Mouse (Mus musculus): ENCODE data around the gene Taf11.

Taf11 gene
- long read RNA-seq, experiment 1, transcript Taf11-201 (5 exons, 1,220 nt): major isoform, 16 of 19 reads
- long read RNA-seq, experiment 1, partial matches to known transcripts: 1 of 19 reads
- long read RNA-seq, experiment 1, other reads (novel, unspliced or antisense): 2 of 19 reads
- long read RNA-seq, experiment 2, transcript Taf11-201 (5 exons, 1,220 nt): major isoform, 27 of 35 reads
- long read RNA-seq, experiment 2, partial matches to known transcripts: 0 of 35 reads
- long read RNA-seq, experiment 2, other reads (novel, unspliced or antisense): 7 of 35 reads

- intact Hi-C loops (cut with DNase I): loop anchor here (5.0 kb wide), 2 partner anchors 77 to 162 kb away; no protein-coding TSS in a partner anchor
These were observed at the start of gene Taf11 for GRCm38 (mm10) chr17:27909622-27910500. Taf11 (minus strand) TSS chr17:27909844.

- intact Hi-C loops (cut with DNase I): no loop called here
These were observed 48.0 kb upstream of the Taf11 start for GRCm38 (mm10) chr17:27957649-27958048.

- intact Hi-C loops (cut with DNase I): loop anchor here (5.0 kb wide), 1 partner anchor 38 kb away; no protein-coding TSS in a partner anchor
These were observed 45.2 kb upstream of the Taf11 start for GRCm38 (mm10) chr17:27954629-27955402.

DNA sequence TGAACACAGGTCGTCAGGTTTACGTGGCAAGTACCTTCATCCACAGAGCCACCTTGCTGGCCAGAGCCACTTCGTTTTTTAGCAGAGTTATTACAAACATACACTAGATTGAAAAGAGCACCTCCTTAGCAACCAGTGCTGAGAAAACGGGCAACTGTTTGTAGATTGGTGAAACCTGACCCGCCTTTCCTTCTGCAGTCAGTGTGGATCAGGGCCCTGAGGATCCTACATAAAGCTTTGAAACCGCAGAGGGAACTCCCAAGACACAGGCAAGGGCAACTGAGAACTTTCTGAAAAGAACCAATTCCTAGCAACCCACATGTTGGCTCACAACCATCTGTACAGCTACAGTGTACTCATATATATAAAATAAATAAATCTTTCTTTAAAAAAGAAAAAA, 43.5 kb upstream of the Taf11 start:
- intact Hi-C loops (cut with DNase I): loop anchor here (5.0 kb wide), 1 partner anchor 36 kb away; no protein-coding TSS in a partner anchor

DNA sequence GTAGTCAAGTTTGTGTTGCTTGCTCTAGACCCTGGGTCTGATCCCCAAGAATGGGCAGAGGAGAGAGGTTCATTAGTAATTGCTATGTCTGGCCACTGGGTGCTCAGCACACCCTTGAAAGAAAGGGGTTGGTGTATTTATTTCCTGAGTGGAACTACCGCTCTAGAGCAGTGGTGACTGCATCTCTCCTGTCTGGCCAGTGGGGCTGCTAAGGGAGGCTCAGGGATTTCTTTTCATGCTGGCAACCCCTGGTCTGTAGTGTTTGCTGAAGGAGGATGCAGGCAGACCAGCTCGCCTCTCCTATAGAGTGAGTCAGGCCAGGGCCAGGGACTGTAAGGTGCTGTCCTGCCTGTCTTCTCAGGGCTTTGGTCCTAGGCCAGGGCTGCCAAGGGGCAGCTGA, 37.5 kb upstream of the Taf11 start:
- intact Hi-C loops (cut with DNase I): no loop called here

- intact Hi-C loops (cut with DNase I): no loop called here
These were observed 36.7 kb upstream of the Taf11 start for GRCm38 (mm10) chr17:27946371-27946770.

DNA sequence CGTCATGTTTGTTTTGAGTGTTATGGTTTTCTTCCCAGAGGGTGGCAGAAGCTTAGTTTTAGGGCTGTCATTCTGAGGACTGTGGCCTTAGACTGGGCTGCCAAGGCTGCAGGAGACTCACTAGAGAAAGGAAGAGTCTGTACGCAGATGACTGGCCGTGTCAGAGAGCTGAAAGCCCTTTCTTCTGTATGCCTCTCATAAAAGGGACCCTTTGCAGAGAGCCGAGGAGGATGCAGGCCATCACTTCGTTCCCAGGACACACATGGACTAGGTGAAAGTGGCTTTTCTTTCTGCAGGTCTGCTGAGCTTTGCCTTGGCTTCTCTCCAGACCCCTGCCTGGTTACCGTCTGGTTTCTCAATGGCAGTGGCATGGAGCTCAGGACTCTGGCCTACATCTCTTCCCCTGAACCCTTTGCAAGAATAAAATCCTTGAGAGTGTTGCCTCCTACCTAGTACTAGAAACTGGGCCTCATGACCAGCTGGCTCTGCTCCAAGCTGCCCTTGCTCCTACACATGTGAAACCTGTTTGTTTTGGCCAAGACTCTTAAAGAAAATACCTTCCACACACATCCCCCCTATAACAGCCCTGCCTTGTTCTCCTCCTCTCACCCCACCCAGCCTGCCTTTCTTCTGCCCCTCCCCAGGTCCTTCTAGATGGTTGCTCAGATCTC, 36.0 kb upstream of the Taf11 start:
- intact Hi-C loops (cut with DNase I): no loop called here

- intact Hi-C loops (cut with DNase I): no loop called here
These were observed 32.5 kb upstream of the Taf11 start for GRCm38 (mm10) chr17:27942131-27942530.

GRCm38 (mm10) chr17:27941698-27942097, 32.1 kb upstream of the Taf11 start:
- intact Hi-C loops (cut with DNase I): no loop called here

DNA sequence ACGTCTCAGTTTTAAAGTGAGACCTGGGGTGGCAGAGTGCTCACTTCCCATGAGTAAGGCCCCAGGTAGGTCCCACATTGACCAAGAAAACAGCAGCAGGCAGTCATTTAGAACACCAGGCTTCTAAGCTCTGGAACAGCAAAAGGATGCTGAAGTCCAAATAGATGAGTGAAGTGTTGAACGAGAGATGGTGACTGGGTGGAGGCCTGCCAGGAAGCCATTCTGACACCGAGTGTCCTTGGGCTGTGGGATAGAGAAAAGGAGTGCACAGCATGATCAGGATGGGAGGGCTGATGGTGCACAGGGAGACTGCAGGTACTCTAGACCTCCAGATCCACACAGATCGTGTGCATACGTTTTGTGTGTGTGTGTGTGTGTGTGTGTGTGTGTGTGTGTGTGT, 31.5 kb upstream of the Taf11 start:
- intact Hi-C loops (cut with DNase I): no loop called here

DNA sequence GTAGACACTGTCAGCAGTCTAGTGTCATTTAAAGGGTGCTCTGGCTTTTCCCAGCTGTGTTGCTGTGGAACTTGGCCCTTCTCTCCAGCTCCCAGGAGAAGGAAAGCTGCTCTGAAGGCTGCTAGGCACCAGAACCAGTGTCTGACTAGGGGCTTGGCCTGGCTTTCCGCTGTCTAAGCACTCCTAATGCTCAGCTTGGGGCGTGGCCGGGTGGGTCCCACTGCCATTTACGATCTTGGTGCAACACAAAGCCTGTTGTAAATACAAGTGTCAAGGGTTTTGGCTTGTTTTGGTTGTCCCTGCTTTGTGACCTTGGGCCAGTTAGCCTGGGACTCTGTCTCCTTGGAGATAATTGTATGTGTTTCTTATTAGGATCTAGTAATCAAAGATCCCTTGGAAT, 30.7 kb upstream of the Taf11 start:
- intact Hi-C loops (cut with DNase I): no loop called here

DNA sequence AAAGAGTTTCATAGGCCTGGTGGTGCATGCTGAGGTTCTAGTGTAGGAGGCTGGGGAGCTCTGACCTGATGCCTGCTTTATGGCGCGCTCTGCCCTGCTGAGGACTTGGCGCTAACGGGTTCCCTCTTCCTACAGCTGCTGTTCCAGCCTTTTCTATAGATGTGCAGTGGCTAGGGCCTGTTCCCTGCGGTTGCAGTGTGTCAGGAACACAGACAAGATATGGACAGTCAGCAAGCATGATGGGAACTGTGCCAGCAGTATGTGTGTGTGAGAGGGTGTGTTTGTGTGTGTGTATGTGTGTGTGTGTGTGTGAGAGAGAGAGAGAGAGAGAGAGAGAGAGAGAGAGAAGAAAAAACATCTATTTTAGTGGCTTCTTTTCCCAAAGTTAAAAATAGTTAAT, 29.4 kb upstream of the Taf11 start:
- intact Hi-C loops (cut with DNase I): no loop called here

DNA sequence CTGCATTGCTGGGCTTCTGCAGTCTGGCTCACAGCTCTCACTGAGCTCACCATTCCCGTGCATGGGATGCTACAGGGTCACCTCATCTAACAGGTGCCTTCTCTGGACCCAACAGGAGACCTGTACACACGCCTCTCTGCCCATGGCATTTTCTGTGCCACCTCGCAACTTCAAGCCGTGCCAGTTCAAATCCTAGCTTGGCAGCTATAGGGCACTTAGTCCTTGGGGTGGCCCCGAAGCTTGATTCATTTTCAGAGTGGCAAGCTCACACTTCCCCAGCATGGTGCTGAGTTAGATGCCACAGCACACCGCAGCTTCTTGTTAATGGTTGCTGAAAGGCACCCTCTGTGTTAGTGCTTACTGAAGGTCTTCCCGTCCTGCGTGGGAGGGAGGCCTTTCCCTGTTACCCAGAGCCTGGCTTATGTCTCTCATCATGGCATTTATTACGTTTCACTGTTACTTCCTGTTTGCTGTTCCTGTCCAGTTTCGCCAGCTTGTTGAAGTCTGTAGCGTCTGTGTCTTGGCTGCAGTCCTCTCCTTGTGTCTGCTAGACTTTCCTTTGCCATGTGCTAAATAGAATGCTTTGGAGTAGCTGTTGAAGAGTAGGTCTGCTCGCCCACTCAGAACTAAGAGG, 28.6 kb upstream of the Taf11 start:
- intact Hi-C loops (cut with DNase I): no loop called here

- intact Hi-C loops (cut with DNase I): no loop called here
These were observed 27.5 kb upstream of the Taf11 start for GRCm38 (mm10) chr17:27937054-27937615.

GRCm38 (mm10) chr17:27935091-27935490, 25.4 kb upstream of the Taf11 start:
- intact Hi-C loops (cut with DNase I): no loop called here

- intact Hi-C loops (cut with DNase I): no loop called here
These were observed 24.7 kb upstream of the Taf11 start for GRCm38 (mm10) chr17:27934136-27934910.

GRCm38 (mm10) chr17:27931826-27932225, 22.2 kb upstream of the Taf11 start:
- intact Hi-C loops (cut with DNase I): no loop called here

GRCm38 (mm10) chr17:27930291-27930690, 20.6 kb upstream of the Taf11 start:
- intact Hi-C loops (cut with DNase I): no loop called here

DNA sequence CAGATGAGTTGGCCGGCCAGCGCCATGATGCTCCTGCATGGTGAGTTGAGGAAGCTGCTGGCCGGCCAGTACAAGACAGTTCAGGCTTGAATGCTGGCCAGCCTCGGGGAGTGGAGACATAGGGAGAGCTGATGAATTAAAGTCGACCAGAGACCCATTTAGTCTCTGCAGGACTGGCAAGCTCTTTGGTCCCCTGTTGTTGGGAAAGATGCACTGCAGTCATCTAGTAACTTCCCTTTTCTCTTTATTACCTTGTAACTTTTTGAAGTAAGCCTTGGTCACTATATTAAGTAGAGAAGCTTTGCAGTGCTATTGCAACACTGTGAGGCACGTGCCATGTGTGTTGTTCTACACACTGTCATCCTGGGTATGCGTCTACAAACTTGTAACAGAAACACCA, 15.9 kb upstream of the Taf11 start:
- intact Hi-C loops (cut with DNase I): no loop called here

All from adrenal gland (tissue).